Mouse (Mus musculus): ENCODE data around the gene Masp1. TPM values are rescaled to one million over a fixed set of nuclear protein-coding genes. Genes with fewer than 3 reads are reported as not detected.
A peak's percentile ranks its signal among the peaks of the same experiment; 100 is the strongest.

Gene Masp1
- polyA plus RNA-seq, 1 experiment from 2014 or later, result 1.3 TPM

DNA sequence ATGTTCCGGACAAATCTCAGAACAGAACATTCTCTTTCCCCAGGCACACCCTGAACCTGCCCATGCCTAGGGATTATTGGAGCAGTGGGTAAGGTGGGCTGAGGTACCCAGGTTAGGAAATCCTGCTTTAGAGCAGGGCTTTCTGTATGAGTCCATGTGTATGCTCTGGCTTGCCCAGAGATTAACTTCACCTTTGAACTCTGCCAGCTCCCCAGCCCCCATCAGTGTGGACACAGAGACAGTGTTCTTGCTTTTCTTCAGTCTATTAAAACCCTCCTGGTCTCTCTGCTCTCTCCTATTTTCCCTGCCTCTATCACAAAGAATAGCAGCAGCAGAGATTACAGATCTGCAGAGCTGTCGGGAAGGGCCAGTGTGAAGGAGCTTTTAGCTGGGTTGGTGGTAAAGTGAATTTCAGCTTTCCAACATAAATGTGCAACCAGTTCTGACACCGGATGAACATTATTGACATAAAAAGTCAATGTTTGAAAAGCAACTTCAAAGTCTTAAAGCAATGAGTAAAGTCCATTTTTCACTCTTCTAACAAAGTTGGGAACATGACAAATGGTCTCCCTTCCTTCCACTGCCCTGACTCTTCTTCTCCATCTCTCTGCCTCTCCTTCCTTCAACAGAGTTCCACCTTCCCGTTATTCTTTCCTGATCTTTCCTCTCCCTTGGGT is 56.8 kb downstream of the Masp1 start:
- no peaks in the 10 kb centered on the region for H3K36me3 ChIP-seq (ENCODE audit: control insufficient read depth, insufficient read depth, low read length)
- whole genome bisulfite sequencing, result 66% methylated on average over 4 of the region's 4 CpGs

DNA sequence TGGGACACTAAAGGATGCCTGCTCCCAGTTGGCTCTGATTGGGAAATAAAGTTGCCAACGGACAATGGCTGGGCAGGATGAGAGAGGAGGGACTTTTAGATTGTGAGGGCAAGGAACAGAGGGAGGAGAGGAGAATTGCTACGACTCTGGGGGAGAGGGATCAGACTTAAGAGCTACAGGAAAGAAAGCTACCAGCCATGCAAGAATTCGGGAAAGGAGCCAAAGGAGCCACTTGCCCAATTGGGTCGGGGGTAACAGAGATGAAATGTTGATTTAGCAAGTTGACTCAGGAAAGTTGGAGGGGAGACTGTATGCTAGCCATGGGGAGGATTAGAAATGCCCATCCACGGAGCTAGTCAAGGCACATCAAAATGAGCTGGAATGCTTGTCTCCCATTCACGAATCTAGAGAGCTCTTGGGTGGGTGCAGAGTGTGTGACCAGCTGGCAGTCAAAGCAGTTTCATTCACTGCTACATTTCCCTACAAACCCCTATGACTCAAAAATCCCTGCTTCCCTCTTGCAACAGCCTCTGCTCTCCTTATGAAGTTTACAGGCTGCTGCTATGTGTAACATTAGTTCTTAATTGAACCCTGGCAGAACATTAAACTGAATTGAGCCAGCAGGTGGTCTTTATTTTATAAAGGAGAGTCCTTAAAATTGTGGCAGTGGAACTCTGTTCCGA is 61.6 kb downstream of the Masp1 start:
- Histone ChIP-seq H3K4me1 (ENCODE audit: control insufficient read depth, insufficient read depth, low read length) (peaks cover 3% of the 10 kb centered on the region; the same call in 1 of the 2 replicates), H3K27me3 (ENCODE audit: control insufficient read depth, insufficient read depth, low read length) (no peaks in the 10 kb centered on the region), H3K9ac (replicated peaks; ENCODE audit: low read depth, low read length) (no peak overlapping the region), H3K36me3 (ENCODE audit: control insufficient read depth, insufficient read depth, low read length) (no peaks in the 10 kb centered on the region), H3K9me3 (ENCODE audit: control insufficient read depth, low read depth, low read length) (no peaks in the 10 kb centered on the region), H3K4me2 (replicated peaks; ENCODE audit: low read depth, low read length) (no peak overlapping the region), H3K27ac (ENCODE audit: low read length) (no peak overlapping the region), H3K4me3 (ENCODE audit: low read depth, low read length) (no peak overlapping the region)
- ATAC-seq (ENCODE audit: insufficient number of reproducible peaks, insufficient read depth, low FRiP score, low read depth), result no peak
- 55% methylated on average over 7 of the region's 7 CpGs for WGBS

More for the DNA sequence above, 56.8 kb downstream of the Masp1 start:
- Histone ChIP-seq H3K4me2 (replicated peaks; ENCODE audit: low read depth, low read length) (no peak overlapping the region), H3K9ac (replicated peaks; ENCODE audit: low read depth, low read length) (no peak overlapping the region), H3K27me3 (ENCODE audit: control insufficient read depth, insufficient read depth, low read length) (no peaks in the 10 kb centered on the region), H3K9me3 (ENCODE audit: control insufficient read depth, low read depth, low read length) (no peaks in the 10 kb centered on the region), H3K27ac (ENCODE audit: low read length) (no peak overlapping the region), H3K4me3 (ENCODE audit: low read depth, low read length) (no peak overlapping the region), H3K4me1 (ENCODE audit: control insufficient read depth, insufficient read depth, low read length) (no peaks in the 10 kb centered on the region)
- no peak for ATAC-seq (ENCODE audit: insufficient number of reproducible peaks, insufficient read depth, low FRiP score, low read depth)

DNA sequence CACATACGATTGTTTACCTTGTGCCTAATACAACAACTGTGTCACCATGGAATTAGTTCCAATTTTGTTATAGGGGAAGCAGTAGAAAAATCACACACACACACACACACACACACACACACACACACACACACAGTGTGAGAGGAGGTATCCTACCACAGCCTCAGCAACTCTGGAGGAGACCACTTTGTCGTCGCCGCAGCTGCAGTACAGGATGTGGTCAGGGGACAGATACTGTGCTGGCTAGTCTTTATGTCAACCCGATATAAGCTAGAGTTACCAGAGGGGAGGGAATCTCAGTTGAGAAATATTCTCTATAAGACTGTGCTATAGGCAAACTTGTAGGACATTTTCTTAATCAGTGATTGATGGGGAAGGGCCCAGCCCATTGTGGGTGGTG is 63.3 kb downstream of the Masp1 start:
- Histone ChIP-seq H3K4me3 (ENCODE audit: low read depth, low read length) (no peak overlapping the region), H3K9ac (replicated peaks; ENCODE audit: low read depth, low read length) (no peak overlapping the region), H3K36me3 (ENCODE audit: control insufficient read depth, insufficient read depth, low read length) (no peaks in the 10 kb centered on the region), H3K4me2 (replicated peaks; ENCODE audit: low read depth, low read length) (no peak overlapping the region), H3K4me1 (ENCODE audit: control insufficient read depth, insufficient read depth, low read length) (peaks cover 3% of the 10 kb centered on the region; the same call in 1 of the 2 replicates), H3K9me3 (ENCODE audit: control insufficient read depth, low read depth, low read length) (no peaks in the 10 kb centered on the region), H3K27ac (ENCODE audit: low read length) (no peak overlapping the region), H3K27me3 (ENCODE audit: control insufficient read depth, insufficient read depth, low read length) (no peaks in the 10 kb centered on the region)
- 94% methylated on average over 5 of the region's 5 CpGs for WGBS
- ATAC-seq (ENCODE audit: insufficient number of reproducible peaks, insufficient read depth, low FRiP score, low read depth), result no peak

DNA sequence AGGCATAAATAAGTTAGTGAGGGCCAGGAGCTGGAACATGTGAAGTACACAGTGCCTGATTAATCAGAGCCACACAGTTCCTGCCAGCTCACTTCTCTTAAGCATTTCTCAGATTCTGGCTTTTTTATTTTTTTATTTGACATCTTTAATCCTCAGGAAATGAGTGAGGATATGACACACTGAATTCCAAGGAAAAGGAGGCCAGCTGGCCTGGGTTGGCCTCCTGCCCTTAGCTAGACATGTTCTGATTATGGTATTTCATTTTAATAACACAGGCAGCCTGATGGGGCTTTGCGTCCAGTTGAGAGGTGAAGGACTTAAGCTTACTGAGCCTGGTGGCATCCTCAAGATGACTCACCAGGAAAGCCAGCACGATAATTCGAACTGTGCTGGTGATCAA is 64.1 kb downstream of the Masp1 start:
- no peak overlapping the region for H3K27ac ChIP-seq (ENCODE audit: low read length)
- H3K9me3 ChIP-seq (ENCODE audit: control insufficient read depth, low read depth, low read length), result no peaks in the 10 kb centered on the region
- no peaks in the 10 kb centered on the region for H3K36me3 ChIP-seq (ENCODE audit: control insufficient read depth, insufficient read depth, low read length)
- no peaks in the 10 kb centered on the region for H3K27me3 ChIP-seq (ENCODE audit: control insufficient read depth, insufficient read depth, low read length)
- no peak overlapping the region for H3K4me2 ChIP-seq (replicated peaks; ENCODE audit: low read depth, low read length)
- no peak overlapping the region for H3K9ac ChIP-seq (replicated peaks; ENCODE audit: low read depth, low read length)
- ATAC-seq (ENCODE audit: insufficient number of reproducible peaks, insufficient read depth, low FRiP score, low read depth), result no peak
- no peak overlapping the region for H3K4me3 ChIP-seq (ENCODE audit: low read depth, low read length)
- WGBS, result 39% methylated on average over 3 of the region's 3 CpGs
- peaks cover 3% of the 10 kb centered on the region; the same call in 1 of the 2 replicates for H3K4me1 ChIP-seq (ENCODE audit: control insufficient read depth, insufficient read depth, low read length)

DNA sequence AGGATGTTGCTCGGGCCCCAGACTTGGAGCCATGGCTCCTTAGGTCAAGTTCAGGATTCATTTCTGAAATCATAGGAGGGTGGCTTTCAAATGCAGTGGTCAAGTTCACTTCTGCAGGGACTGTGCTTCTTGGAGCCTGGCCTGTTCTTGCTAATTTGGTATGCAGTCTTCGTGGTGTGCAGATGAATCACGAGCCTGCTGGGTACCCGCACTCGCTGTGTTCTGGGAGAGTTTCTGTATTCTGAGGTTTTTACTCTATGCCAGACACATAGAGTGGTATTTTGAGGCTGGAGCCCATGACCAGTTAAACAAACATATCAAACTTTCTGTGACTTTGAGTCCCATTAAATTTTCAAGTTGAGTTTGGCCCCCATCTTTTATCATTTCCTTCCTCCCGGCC is 66.2 kb downstream of the Masp1 start:
- Histone ChIP-seq H3K27ac (ENCODE audit: low read length) (no peak overlapping the region), H3K9me3 (ENCODE audit: control insufficient read depth, low read depth, low read length) (no peaks in the 10 kb centered on the region), H3K36me3 (ENCODE audit: control insufficient read depth, insufficient read depth, low read length) (no peaks in the 10 kb centered on the region), H3K27me3 (ENCODE audit: control insufficient read depth, insufficient read depth, low read length) (no peaks in the 10 kb centered on the region), H3K4me2 (replicated peaks; ENCODE audit: low read depth, low read length) (no peak overlapping the region), H3K4me1 (ENCODE audit: control insufficient read depth, insufficient read depth, low read length) (peaks cover 3% of the 10 kb centered on the region; the same call in 1 of the 2 replicates), H3K4me3 (ENCODE audit: low read depth, low read length) (no peak overlapping the region), H3K9ac (replicated peaks; ENCODE audit: low read depth, low read length) (no peak overlapping the region)
- ATAC-seq (ENCODE audit: insufficient number of reproducible peaks, insufficient read depth, low FRiP score, low read depth), result no peak
- 83% methylated on average over 6 of the region's 6 CpGs for WGBS

DNA sequence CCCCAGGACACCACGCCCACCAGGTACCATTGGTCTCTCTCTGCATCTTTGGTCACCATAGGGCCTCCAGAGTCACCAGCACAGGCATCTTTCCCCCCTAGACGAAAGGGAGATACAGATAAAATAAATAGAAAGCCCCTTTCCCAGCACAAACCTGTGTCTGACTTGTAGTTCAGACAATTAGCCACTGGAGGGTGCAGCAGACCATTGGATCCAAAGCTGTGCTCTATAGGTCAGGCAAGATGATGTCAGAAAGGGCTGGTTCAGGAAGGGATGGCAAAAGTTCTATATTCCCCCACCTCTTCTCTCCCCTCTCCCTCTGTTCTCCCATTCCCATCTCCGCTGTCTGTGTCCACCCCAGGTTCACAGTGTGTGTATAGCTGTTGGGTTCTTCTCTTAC is 68.1 kb downstream of the Masp1 start:
- 27% methylated on average over 3 of the region's 3 CpGs for WGBS
- Histone ChIP-seq H3K4me3 (ENCODE audit: low read depth, low read length) (no peak overlapping the region), H3K27me3 (ENCODE audit: control insufficient read depth, insufficient read depth, low read length) (no peaks in the 10 kb centered on the region), H3K4me1 (ENCODE audit: control insufficient read depth, insufficient read depth, low read length) (peaks cover 3% of the 10 kb centered on the region; the same call in 1 of the 2 replicates), H3K9ac (replicated peaks; ENCODE audit: low read depth, low read length) (no peak overlapping the region), H3K36me3 (ENCODE audit: control insufficient read depth, insufficient read depth, low read length) (no peaks in the 10 kb centered on the region), H3K4me2 (replicated peaks; ENCODE audit: low read depth, low read length) (no peak overlapping the region), H3K9me3 (ENCODE audit: control insufficient read depth, low read depth, low read length) (no peaks in the 10 kb centered on the region), H3K27ac (ENCODE audit: low read length) (no peak overlapping the region)
- peak; percentile 37; the same call in 1 of the 2 replicates for ATAC-seq (ENCODE audit: insufficient number of reproducible peaks, insufficient read depth, low FRiP score, low read depth)

DNA sequence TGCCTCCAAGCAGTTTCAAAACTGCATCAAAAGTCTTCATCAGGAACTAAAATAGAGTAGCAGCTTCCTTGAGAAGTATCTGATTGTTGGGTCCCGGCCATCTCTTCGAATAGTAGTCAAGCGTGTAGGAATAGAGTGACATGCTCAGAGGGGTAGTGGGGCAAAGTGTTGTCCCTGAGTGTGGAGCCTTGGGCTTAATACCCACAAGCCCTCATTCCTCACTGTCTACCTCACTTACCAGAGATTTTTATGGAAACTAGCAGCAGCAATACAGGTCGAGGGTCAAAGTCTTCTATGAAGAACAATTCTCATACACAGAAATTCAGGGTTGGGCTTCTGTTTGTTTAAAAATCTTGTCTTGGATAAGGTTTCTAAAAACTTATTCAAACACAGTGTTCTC is 69.8 kb downstream of the Masp1 start:
- no peak overlapping the region for H3K4me2 ChIP-seq (replicated peaks; ENCODE audit: low read depth, low read length)
- peak; percentile 42; the same call in 1 of the 2 replicates for ATAC-seq (ENCODE audit: insufficient number of reproducible peaks, insufficient read depth, low FRiP score, low read depth)
- H3K9ac ChIP-seq (replicated peaks; ENCODE audit: low read depth, low read length), result no peak overlapping the region
- H3K4me3 ChIP-seq (ENCODE audit: low read depth, low read length), result no peak overlapping the region
- no peaks in the 10 kb centered on the region for H3K27me3 ChIP-seq (ENCODE audit: control insufficient read depth, insufficient read depth, low read length)
- H3K9me3 ChIP-seq (ENCODE audit: control insufficient read depth, low read depth, low read length), result no peaks in the 10 kb centered on the region
- H3K36me3 ChIP-seq (ENCODE audit: control insufficient read depth, insufficient read depth, low read length), result no peaks in the 10 kb centered on the region
- 85% methylated on average over 4 of the region's 4 CpGs for WGBS
- no peaks in the 10 kb centered on the region for H3K4me1 ChIP-seq (ENCODE audit: control insufficient read depth, insufficient read depth, low read length)
- no peak overlapping the region for H3K27ac ChIP-seq (ENCODE audit: low read length)

DNA sequence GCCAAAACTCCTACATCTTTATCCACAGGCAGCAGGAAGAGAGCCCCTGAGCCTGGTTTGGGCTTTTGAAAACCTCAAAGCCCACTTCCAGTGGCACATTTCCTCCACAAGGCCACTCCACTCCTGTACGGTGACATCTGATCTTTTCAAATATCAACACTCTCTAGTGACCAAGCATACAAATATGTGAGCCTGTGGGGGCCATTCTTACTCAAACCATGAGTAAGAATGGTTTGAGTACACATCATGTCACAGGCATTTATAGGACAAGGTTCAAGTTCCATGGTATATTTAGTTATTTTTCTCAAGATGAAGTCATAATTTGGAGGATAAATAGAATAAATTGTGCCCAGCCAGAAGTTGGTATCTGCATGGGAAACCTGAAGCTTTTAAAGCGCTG is 70.7 kb downstream of the Masp1 start:
- WGBS, result 72% methylated on average over 2 of the region's 2 CpGs
- H3K27ac ChIP-seq (ENCODE audit: low read length), result no peak overlapping the region
- no peaks in the 10 kb centered on the region for H3K4me1 ChIP-seq (ENCODE audit: control insufficient read depth, insufficient read depth, low read length)
- no peak overlapping the region for H3K4me3 ChIP-seq (ENCODE audit: low read depth, low read length)
- H3K4me2 ChIP-seq (replicated peaks; ENCODE audit: low read depth, low read length), result no peak overlapping the region
- no peaks in the 10 kb centered on the region for H3K9me3 ChIP-seq (ENCODE audit: control insufficient read depth, low read depth, low read length)
- no peak for ATAC-seq (ENCODE audit: insufficient number of reproducible peaks, insufficient read depth, low FRiP score, low read depth)
- H3K9ac ChIP-seq (replicated peaks; ENCODE audit: low read depth, low read length), result no peak overlapping the region
- no peaks in the 10 kb centered on the region for H3K27me3 ChIP-seq (ENCODE audit: control insufficient read depth, insufficient read depth, low read length)
- no peaks in the 10 kb centered on the region for H3K36me3 ChIP-seq (ENCODE audit: control insufficient read depth, insufficient read depth, low read length)

All from stomach, embryonic 14.5 days (tissue).